Mouse (Mus musculus): Measurements from ENCODE around the gene Cgrrf1. TPM values are rescaled to one million over a fixed set of nuclear protein-coding genes. Genes with fewer than 3 reads are reported as not detected.
A peak's percentile ranks its signal among the peaks of the same experiment; 100 is the strongest.
"Not testable (repeated sequence)": the region's sequence is repeated elsewhere in the genome, so short reads cannot be mapped to it uniquely, and the experiment has no call there.

The Cgrrf1 gene
- 44.9 and 47.9 TPM in 2 replicates for total RNA-seq (2021)
- long read RNA-seq, transcript Cgrrf1-201 (6 exons, 1,324 nt), result major isoform, 26 of 31 reads
- long read RNA-seq, partial matches to known transcripts, result 0 of 31 reads
- long read RNA-seq, other reads (novel, unspliced or antisense), result 3 of 31 reads

- DNase-seq, result peak; percentile 96
Measured at GRCm38 (mm10) chr14:46831837-46832333, at the start of gene Cgrrf1. Gene Cgrrf1, plus strand, starts transcription at chr14:46832125.

GRCm38 (mm10) chr14:46782187-46782828, 49.6 kb upstream of the Cgrrf1 start:
- no peak for DNase-seq

DNA sequence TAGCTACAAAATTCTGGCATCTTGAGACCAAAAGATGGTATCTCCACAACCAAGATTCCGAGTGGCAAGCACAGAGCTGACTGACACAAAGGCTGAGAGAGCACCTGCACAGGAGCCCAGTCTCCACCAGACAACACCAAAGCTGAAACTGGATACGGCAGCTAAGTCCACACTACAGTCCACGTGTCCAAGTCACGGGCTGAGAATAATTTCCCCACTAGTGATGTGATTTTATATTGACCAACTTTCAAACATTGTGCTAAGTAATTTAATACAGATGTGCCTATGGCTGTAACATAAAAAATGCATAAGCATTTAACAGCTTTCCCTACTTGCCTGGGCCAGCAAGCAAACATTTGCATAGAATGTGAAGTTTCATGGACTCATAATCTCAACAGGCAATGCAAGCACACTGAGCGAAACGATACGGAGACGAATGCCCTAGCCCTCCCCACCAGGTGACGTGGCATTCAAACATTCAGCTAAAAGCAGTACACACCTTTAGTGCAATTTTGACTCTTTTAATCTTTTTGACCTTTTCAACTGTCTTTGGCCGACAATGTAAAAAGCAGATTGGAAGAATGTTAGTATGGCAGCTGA, 48.5 kb upstream of the Cgrrf1 start:
- no peak for DNase-seq

DNA sequence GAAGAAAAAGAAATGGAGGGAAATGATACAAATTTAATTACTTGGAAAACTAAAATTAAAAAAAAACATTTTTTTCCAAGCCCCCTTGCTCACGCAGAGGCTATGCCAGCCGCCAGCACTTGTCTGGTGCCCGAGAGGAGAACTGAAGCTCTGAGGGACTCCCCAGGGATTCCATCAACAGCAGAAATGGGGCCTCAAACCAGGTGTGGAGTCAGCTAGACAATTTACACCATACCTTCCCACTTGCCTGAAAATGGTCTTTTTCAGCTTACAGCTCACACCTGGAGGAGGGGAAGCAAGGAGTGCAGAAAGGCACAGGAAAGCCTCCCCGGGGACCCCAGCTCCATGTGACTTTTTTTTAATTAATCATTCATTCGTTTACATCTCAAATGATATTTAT, 46.7 kb upstream of the Cgrrf1 start:
- DNase-seq, result no peak

DNA sequence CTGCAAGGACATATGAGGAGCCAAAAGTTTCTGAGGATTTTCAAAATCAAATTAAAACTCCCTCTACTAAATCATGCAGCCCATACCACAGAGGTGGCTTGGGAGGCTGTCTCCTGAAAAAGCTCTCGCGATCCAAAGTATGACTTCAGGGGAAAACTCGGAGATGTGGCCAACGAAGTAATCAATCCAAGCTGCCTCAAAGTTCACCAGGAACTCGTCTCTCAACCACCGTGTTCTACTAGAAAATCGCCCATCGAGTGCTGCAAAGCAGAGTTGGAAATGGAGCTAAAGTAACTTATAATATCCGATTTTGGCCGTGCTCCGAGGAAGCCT, 44.5 kb upstream of the Cgrrf1 start:
- no peak for DNase-seq

GRCm38 (mm10) chr14:46787787-46788504, 44.0 kb upstream of the Cgrrf1 start, which contains the start of gene Cnih1:
Gene Cnih1, minus strand, starts transcription at chr14:46788411.
- peak; percentile 92 for DNase-seq

GRCm38 (mm10) chr14:46788505-46788901, 43.4 kb upstream of the Cgrrf1 start:
- no peak for DNase-seq

GRCm38 (mm10) chr14:46790303-46790702, 41.6 kb upstream of the Cgrrf1 start:
- no peak for DNase-seq

DNA sequence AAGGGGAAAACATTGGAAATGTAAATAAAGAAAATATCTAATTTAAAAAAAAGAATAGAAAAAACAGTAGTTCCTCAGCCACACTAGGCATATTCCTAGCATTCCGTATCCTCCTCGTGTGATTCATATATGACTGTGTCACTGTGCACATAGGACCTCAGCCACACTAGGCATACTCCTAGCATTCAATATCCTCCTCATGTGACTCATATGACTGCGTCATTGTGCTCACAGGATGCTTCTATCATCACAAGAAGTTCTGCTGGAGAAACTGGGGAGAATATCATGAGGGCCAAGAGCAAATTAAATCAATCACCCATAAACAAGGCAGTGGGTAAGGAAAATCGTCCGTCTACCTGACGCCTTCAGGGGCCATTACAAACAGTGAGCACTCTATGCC, 41.2 kb upstream of the Cgrrf1 start:
- DNase-seq, result no peak

DNA sequence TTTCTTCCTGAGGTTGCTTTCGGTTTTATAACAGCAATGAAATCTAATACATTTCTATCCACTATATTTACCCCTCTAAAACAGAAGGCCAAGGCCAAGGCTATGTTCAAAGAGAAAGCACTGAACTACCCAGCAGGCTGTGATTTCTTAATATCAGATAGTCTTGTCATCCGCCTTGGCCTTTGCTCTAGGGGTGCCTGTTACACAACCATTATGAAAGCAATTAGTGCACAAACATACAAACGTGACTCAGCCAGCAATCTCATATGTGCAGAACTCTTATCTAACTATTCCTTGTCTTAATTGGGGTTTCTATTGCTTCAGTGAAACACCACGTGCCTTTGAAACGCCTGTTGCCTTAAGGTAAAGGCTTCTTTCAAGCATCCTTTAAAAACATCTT, 37.8 kb upstream of the Cgrrf1 start:
- DNase-seq, result no peak

GRCm38 (mm10) chr14:46800684-46801345, 31.1 kb upstream of the Cgrrf1 start:
- no peak for DNase-seq

GRCm38 (mm10) chr14:46803259-46803658, 28.7 kb upstream of the Cgrrf1 start:
- no peak for DNase-seq

DNA sequence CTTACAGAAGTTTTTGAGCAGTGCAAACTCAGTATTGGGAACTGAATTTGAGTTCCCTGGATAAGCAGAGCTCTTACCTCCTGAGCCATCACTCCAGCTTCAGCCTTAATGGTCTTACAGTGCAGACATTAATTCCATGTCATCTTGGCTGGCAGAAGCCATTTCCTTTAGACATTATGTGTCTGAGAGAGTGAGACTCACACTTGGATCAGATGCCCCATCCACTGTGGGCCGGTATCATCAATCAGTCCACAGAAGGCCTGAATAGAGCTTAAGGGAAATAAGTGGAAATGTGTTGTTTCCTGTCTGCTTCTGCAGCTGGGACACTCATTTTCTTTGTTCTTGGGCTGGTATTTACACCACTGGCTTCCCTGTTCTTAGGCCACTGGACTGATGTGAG, 28.1 kb upstream of the Cgrrf1 start:
- no peak for DNase-seq

- DNase-seq, result no peak
Measured at GRCm38 (mm10) chr14:46806186-46806585, 25.7 kb upstream of the Cgrrf1 start.

DNA sequence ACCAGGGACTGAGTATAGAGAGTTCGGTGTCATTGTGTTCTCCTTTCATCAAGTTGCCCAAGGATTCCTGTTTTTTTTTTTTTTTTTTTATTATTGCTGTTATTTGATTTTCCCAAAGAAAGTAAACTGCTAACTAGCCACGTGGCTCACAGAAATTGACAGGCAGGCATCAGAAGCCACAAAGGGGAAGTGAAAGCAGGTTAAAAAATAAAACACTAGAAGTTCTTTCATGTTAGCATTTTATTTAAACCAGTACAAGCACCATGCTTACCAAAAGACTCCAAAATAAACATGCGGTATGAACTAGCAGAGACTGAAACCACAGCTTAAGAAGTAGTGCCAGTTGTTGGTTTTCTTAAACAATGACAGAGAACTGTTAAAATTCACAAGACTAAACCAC, 24.0 kb upstream of the Cgrrf1 start:
- no peak for DNase-seq

DNA sequence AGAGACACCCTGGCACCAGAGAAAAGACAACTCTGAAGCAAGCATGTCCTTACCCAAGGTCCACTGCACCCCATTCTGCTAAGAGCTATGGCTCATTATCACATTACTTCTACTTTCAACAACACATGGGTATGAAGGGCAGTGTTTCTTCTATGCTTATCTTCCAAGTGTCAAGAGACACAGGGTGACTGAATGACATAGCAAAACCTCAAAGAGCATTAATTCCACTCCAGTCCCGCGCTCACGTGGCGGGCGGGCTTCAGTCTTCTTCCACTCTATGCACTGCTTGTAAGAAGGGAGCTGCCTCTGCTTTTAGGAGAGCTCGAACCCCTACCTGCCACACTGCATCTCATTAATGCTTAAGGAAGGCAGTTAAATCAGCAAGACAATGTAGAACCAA, 16.3 kb upstream of the Cgrrf1 start:
- no peak for DNase-seq

GRCm38 (mm10) chr14:46816916-46817622, 14.9 kb upstream of the Cgrrf1 start:
- DNase-seq, result no peak

GRCm38 (mm10) chr14:46818743-46819142, 13.2 kb upstream of the Cgrrf1 start:
- no peak for DNase-seq

- DNase-seq, result not testable (repeated sequence)
Measured at GRCm38 (mm10) chr14:46819961-46820360, 12.0 kb upstream of the Cgrrf1 start.

- DNase-seq, result no peak
Measured at GRCm38 (mm10) chr14:46821271-46821872, 10.6 kb upstream of the Cgrrf1 start.

DNA sequence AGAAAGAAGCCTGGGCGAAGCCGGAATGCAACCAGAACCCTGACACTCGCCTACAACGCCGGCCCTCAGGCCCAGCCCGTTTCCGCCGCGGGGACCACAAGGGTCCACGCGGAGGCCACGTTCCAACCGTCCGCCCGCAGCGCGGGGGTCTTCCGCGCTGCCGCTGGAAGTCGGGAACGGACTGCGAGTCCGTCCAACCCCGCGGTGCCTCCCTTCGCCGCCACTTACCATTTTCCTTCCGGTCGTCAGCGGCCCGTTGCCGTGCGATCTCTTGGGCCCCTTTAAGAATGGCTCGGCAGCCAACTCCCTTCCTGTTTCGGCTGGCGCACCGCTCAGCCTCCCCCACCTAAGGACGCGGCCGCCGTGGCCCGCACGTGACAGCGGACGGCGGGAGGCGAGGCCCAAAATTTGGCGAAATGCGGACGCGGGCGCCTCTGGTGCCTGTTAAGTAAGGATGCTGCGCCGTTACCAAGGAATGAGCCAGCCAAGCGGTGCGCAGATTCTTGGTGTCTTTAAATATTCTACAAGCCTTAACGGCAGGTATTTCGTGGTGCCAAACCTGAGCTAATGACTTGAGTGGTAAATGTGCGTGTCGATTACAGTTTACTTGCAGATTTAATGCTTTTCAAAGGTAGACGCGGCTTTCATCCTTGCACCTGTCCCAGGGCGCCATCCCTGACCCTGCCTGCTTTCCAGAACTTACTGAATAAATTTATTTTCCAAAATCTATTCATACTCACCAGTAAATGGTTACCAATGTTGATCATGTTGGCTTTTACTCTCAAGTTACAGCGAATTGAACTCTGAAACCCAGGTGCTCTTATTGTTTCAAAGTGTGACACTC, 9.8 kb upstream of the Cgrrf1 start, which contains the start of gene Gmfb:
Gene Gmfb, minus strand, starts transcription at position 370 of the 844 bp plus-strand sequence.
- peak; percentile 97 for DNase-seq
